Mouse (Mus musculus): Measurements from ENCODE around the gene Gm6351.
"Not testable (repeated sequence)": the region's sequence is repeated elsewhere in the genome, so short reads cannot be mapped to it uniquely, and the experiment has no call there.

Gm6351 gene

DNA sequence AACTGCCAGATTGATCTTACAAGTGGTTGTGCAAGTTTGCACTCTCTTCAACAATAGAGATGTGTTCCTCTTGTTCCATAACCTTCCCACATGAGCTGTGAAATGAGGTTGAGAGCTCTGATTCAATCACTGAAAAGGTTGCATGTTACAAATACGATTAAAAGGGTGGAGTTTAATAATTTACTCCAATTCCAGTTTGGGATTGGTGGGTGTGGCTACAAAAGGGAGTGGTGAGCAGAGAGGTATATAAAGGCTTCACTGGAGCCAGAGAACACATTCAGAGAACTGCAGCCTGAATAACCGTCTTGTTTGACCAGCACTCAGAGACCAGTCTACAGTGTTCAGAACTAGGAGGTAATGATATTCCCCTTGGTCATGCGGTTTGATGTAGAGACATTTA lies at the start of gene Gm6351:
Gene Gm6351 (plus strand): TSS at position 301 of the 400 bp plus-strand sequence.
- DNase-seq (ENCODE audit: extremely low spot score, low spot score) = not testable (repeated sequence)

- DNase-seq (ENCODE audit: extremely low spot score, low spot score) = not testable (repeated sequence)
Observed at GRCm38 (mm10) chr5:94070445-94070844, 5.7 kb upstream of the Gm6351 start, which contains the start of gene BC061212. TSS of gene BC061212 (minus strand) at chr5:94070545.
